Mouse (Mus musculus) MEL (cell line): ENCODE results near the gene Cct2. TPM values are rescaled to one million over a fixed set of nuclear protein-coding genes. Genes with fewer than 3 reads are reported as not detected.

ENCODE experiments used
- DNase-seq: peaks from one replicate; pipeline ENCODE4 v3.0.0; 2011; ENCODE audit warnings: low read depth, low spot score
- H3K27ac ChIP-seq: 2 replicates; pipeline ENCODE4 v1.5.1; 2012; ENCODE audit warnings: low read depth, mild to moderate bottlenecking, control low read depth, low read length, moderate library complexity; ENCODE audit not compliant: control insufficient read depth
- H3K27me3 ChIP-seq, 2 experiments: fragments of 150-350 bp in 1 of 2; sonication (generic) in 1 of 2; 2 replicates each; pipeline ENCODE4 v1.6.1; 2012; ENCODE audit warnings: low read length in 2 of 2, mild to moderate bottlenecking in 2 of 2, improper control_type of control experiment in 1 of 2, moderate library complexity in 1 of 2; ENCODE audit not compliant: insufficient read depth in 2 of 2, control insufficient read depth in 1 of 2
- H3K36me3 ChIP-seq, 2 experiments: 2 replicates each; pipeline ENCODE4 v1.6.1; 2012 to 2014; ENCODE audit warnings: low read length in 2 of 2, improper control_type of control experiment in 1 of 2, inconsistent platforms in 1 of 2, mild to moderate bottlenecking in 1 of 2; ENCODE audit not compliant: insufficient read depth in 2 of 2, control insufficient read depth in 1 of 2
- H3K4me1 ChIP-seq, 2 experiments: fragments of 150-350 bp in 1 of 2; sonication (generic) in 1 of 2; 2 replicates each; pipeline ENCODE4 v1.6.1; 2012; ENCODE audit warnings: low read length in 2 of 2, improper control_type of control experiment in 1 of 2, mild to moderate bottlenecking in 1 of 2; ENCODE audit not compliant: insufficient read depth in 2 of 2, control insufficient read depth in 1 of 2
- H3K4me3 ChIP-seq, 2 experiments: fragments of 150-350 bp in 1 of 2; sonication (generic) in 1 of 2; 2 replicates each; pipeline ENCODE4 v1.5.1; 2012; ENCODE audit warnings: low read depth in 2 of 2, low read length in 2 of 2, mild to moderate bottlenecking in 2 of 2, moderate library complexity in 2 of 2, control low read depth in 1 of 2, improper control_type of control experiment in 1 of 2; ENCODE audit not compliant: control insufficient read depth in 1 of 2, insufficient read depth in 1 of 2
- H3K79me2 ChIP-seq: 2 replicates; pipeline ENCODE4 v1.6.1; 2012; ENCODE audit warnings: mild to moderate bottlenecking, low read length, moderate library complexity; ENCODE audit not compliant: control insufficient read depth, poor library complexity, insufficient read depth
- H3K9ac ChIP-seq: 2 replicates; pipeline ENCODE4 v1.6.1; 2012; ENCODE audit warnings: low read depth, mild to moderate bottlenecking, control low read depth, low read length, moderate library complexity; ENCODE audit not compliant: control insufficient read depth, poor library complexity, severe bottlenecking
- H3K9me3 ChIP-seq: fragments of 150-350 bp; sonication (generic); replicated peaks from 2 replicates; pipeline ENCODE4 v1.6.1; 2012; ENCODE audit warnings: mild to moderate bottlenecking, low read length, improper control_type of control experiment, moderate library complexity; ENCODE audit not compliant: insufficient read depth
- ELF1 ChIP-seq: IDR thresholded peaks from 2 replicates; pipeline ENCODE4 v1.6.1; 2014; ENCODE audit warnings: low read depth, mild to moderate bottlenecking, inconsistent platforms, low read length, improper control_type of control experiment, moderate library complexity
- GABPA ChIP-seq: IDR thresholded peaks from 2 replicates; pipeline ENCODE4 v1.6.1; 2012; ENCODE audit warnings: low read depth, mild to moderate bottlenecking, inconsistent platforms, low read length, improper control_type of control experiment, moderate library complexity
- GATA1 ChIP-seq: IDR thresholded peaks from 2 replicates; pipeline ENCODE4 v1.6.1; 2011; ENCODE audit warnings: low read depth, low read length, improper control_type of control experiment
- HCFC1 ChIP-seq: IDR thresholded peaks from 2 replicates; pipeline ENCODE4 v1.6.1; 2012; ENCODE audit warnings: low read depth, mild to moderate bottlenecking, inconsistent platforms, low read length, improper control_type of control experiment, moderate library complexity
- KAT2A ChIP-seq: conservative IDR thresholded peaks from 2 replicates; pipeline ENCODE4 v1.6.1; 2012; ENCODE audit warnings: low read depth, low read length, improper control_type of control experiment, inconsistent platforms
- MAFK ChIP-seq: IDR thresholded peaks from 2 replicates; pipeline ENCODE4 v1.6.1; 2011; ENCODE audit warnings: low read depth, mild to moderate bottlenecking, low read length, improper control_type of control experiment, borderline replicate concordance
- MAX ChIP-seq: IDR thresholded peaks from 2 replicates; pipeline ENCODE4 v1.6.1; 2011; ENCODE audit warnings: low read length, improper control_type of control experiment
- MEF2A ChIP-seq: IDR thresholded peaks from 2 replicates; pipeline ENCODE4 v1.6.1; 2014; ENCODE audit warnings: low read depth, mild to moderate bottlenecking, inconsistent platforms, low read length, improper control_type of control experiment; ENCODE audit not compliant: poor library complexity, insufficient replicate concordance, severe bottlenecking; ENCODE audit errors: extremely low read depth
- MXI1 ChIP-seq: IDR thresholded peaks from 2 replicates; pipeline ENCODE4 v1.6.1; 2011; ENCODE audit warnings: mild to moderate bottlenecking, low read depth, low read length, improper control_type of control experiment
- MYC ChIP-seq: IDR thresholded peaks from 2 replicates; pipeline ENCODE4 v1.6.1; 2011; ENCODE audit warnings: low read depth, mild to moderate bottlenecking, low read length, improper control_type of control experiment, moderate library complexity
- RCOR1 ChIP-seq: IDR thresholded peaks from 2 replicates; pipeline ENCODE4 v1.6.1; 2012; ENCODE audit warnings: low read depth, mild to moderate bottlenecking, inconsistent platforms, low read length, improper control_type of control experiment
- SIN3A ChIP-seq: IDR thresholded peaks from 2 replicates; pipeline ENCODE4 v1.6.1; 2012; ENCODE audit warnings: low read length, improper control_type of control experiment, inconsistent platforms
- SMC3 ChIP-seq: IDR thresholded peaks from 2 replicates; pipeline ENCODE4 v1.6.1; 2011; ENCODE audit warnings: low read depth, low read length, improper control_type of control experiment
- TAL1 ChIP-seq: IDR thresholded peaks from 2 replicates; pipeline ENCODE4 v1.6.1; 2012; ENCODE audit warnings: mild to moderate bottlenecking, inconsistent platforms, low read length, moderate library complexity, mixed read lengths
- TBP ChIP-seq: IDR thresholded peaks from 2 replicates; pipeline ENCODE4 v1.8.0; 2011; ENCODE audit warnings: low read depth, low read length, improper control_type of control experiment
- USF1 ChIP-seq: IDR thresholded peaks from 2 replicates; pipeline ENCODE4 v1.6.1; 2014; ENCODE audit warnings: low read depth, mild to moderate bottlenecking, inconsistent platforms, low read length, improper control_type of control experiment, moderate library complexity
- ZC3H11A ChIP-seq: IDR thresholded peaks from 2 replicates; pipeline ENCODE4 v1.6.1; 2012; ENCODE audit warnings: low read depth, mild to moderate bottlenecking, inconsistent platforms, low read length, improper control_type of control experiment
- ZNF384 ChIP-seq: IDR thresholded peaks from 2 replicates; pipeline ENCODE4 v1.6.1; 2012; ENCODE audit warnings: low read depth, mild to moderate bottlenecking, inconsistent platforms, low read length, improper control_type of control experiment
- polyA plus RNA-seq, 2 experiments: library from polyadenylated mRNA; stranded (reverse) in 1 of 2; unstranded in 1 of 2; fragments of >175 nt in 1 of 2; fragments of >200 nt in 1 of 2; gene quantifications; 2 replicates each; pipeline versions ENCODE4 v1.2.1 to v1.2.4; 2012; ENCODE audit warnings: low replicate concordance in 2 of 2, low read depth in 1 of 2; ENCODE audit not compliant: insufficient read length in 2 of 2, insufficient read depth in 1 of 2, missing spikeins in 1 of 2
- total RNA-seq: library from RNA; depleted of rRNA; stranded (reverse); fragments of 300-350 nt; gene quantifications from 2 replicates; pipeline ENCODE4 v1.2.3, GENCODE M21; 2012

Gene Cct2
- total and polyA plus RNA-seq, 3 experiments: 543 to 879 TPM; not detected in 1

DNA sequence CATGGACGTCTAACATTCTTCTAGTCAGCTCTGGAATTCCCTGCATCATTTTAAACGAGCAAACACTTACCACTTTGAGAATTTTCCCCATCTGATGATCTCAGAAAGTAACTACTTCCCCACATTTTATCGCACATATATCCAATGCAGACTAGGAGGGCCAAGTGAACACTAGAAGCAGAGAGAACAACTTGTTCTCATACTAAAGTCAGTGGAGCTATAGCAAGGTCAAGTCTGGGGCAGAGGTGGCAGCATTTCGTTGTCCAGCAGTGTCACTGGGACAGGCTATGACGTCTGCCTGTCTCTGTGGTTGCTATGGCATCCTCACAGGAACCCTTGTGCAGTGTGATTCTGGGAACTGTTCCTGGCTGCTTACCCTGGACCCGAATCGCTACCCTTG lies 47.8 kb upstream of the Cct2 start:
- Histone ChIP-seq H3K36me3 (peaks cover 0 to 10% of the 10 kb centered on the region in 2 experiments; a peak in 3 of 4 replicates), H3K27ac (no peak overlapping the region), H3K79me2 (peaks cover 21% of the 10 kb centered on the region), H3K4me3 (no peak overlapping the region), H3K27me3 (no peaks in the 10 kb centered on the region), H3K9me3 (no peaks in the 10 kb centered on the region), H3K9ac (no peak overlapping the region), H3K4me1 (peaks cover 12 to 16% of the 10 kb centered on the region in 2 experiments)
- no peak for DNase-seq
- no peak for TF ChIP-seq GATA1
- no peak for TF ChIP-seq KAT2A
- TF ChIP-seq ZC3H11A: no peak
- no peak for TF ChIP-seq MXI1
- TF ChIP-seq SIN3A: no peak
- TF ChIP-seq MAFK: no peak
- no peak for TF ChIP-seq ELF1
- no peak for TF ChIP-seq TAL1
- TF ChIP-seq MEF2A: no peak
- no peak for TF ChIP-seq SMC3
- TF ChIP-seq, all 39 proteins: peak for 0

DNA sequence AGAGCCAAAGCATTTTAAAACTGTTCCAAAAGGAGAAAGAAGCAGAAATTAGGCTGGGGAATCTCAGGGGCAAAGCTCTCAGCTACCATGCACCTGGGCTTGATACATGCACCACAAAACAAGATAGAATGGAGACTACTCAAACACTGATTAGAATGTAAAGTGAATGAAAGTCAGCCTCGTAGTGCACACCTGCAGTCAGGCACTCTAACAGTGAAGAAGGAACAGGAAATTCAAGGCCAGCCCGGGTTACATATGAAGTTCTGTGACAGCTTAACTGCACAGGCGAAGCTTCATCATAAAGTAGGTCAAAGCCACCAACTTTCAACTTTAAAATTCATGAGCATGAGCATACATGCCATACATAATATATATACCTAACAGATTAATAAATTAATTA lies 46.7 kb upstream of the Cct2 start:
- TF ChIP-seq KAT2A (no peak), RCOR1 (no peak), HCFC1 (no peak), MAFK (no peak), TBP (no peak), MEF2A (no peak), MAX (no peak), ZNF384 (no peak), GABPA (no peak), GATA1 (no peak), MYC (no peak), SMC3 (no peak), TAL1 (no peak), USF1 (no peak), ELF1 (no peak)
- Histone ChIP-seq H3K4me3 (no peak overlapping the region), H3K27me3 (no peaks in the 10 kb centered on the region), H3K4me1 (peaks cover 10 to 17% of the 10 kb centered on the region in 2 experiments), H3K9me3 (no peaks in the 10 kb centered on the region), H3K9ac (no peak overlapping the region), H3K79me2 (peaks cover 21% of the 10 kb centered on the region), H3K27ac (no peak overlapping the region), H3K36me3 (peaks cover 0 to 14% of the 10 kb centered on the region in 2 experiments; a peak in 3 of 4 replicates)
- no peak for DNase-seq
